Mouse (Mus musculus) E14TG2a.4 (cell line): ENCODE data around the gene Impdh1.

ENCODE experiments used
- CTCF ChIP-seq: conservative IDR thresholded peaks from 2 replicates; pipeline ENCODE4 v1.5.1; 2014; ENCODE audit warnings: low read length
- POU5F1 ChIP-seq: IDR thresholded peaks from 2 replicates; pipeline ENCODE4 v1.6.1; 2014; ENCODE audit warnings: low read length, borderline replicate concordance

DNA sequence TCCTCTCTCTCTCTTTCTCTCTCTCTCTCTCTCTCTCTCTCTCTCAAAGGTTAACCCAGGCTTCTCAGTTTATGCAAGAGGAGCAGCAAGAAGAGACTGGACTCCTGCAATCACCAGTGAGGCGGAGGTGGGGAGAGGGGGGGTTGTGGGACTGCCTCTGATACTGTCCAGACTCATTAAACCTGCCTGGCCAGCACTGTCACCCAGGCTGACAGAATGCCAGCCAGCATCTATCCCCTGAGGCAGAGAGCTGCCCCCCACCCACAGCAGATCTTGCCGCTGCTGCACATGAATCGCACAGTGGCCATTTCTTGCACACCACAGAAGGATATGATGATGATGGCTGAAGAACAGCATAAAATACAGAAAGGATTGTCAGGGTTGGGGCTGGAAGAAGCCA is 41.1 kb downstream of the Impdh1 start:
- no peak for TF ChIP-seq CTCF
- no peak for TF ChIP-seq POU5F1
